Mouse (Mus musculus) thymus, adult 2 months (tissue): ENCODE data around the gene Zcchc24. TPM values are rescaled to one million over a fixed set of nuclear protein-coding genes. Genes with fewer than 3 reads are reported as not detected.

ENCODE experiments used
- DNase-seq: peaks from one replicate; pipeline ENCODE4 v3.0.0; 2021
- H3K27ac ChIP-seq: fragments of 200-500 bp; 2 replicates; pipeline ENCODE4 v1.5.1; 2012; ENCODE audit warnings: low read length, control low read depth; ENCODE audit not compliant: control insufficient read depth, insufficient read depth
- H3K27me3 ChIP-seq: fragments of 200-500 bp; 2 replicates; pipeline ENCODE4 v1.6.1; 2012; ENCODE audit warnings: mild to moderate bottlenecking, low read length, moderate library complexity, mixed read lengths; ENCODE audit not compliant: control insufficient read depth, insufficient read depth
- H3K36me3 ChIP-seq: fragments of 200-500 bp; 2 replicates; pipeline ENCODE4 v1.6.1; 2012; ENCODE audit warnings: mild to moderate bottlenecking, low read length, moderate library complexity; ENCODE audit not compliant: control insufficient read depth, insufficient read depth
- H3K4me1 ChIP-seq: fragments of 200-500 bp; replicated peaks from 2 replicates; pipeline ENCODE4 v1.6.1; 2012; ENCODE audit warnings: low read length; ENCODE audit not compliant: control insufficient read depth, insufficient read depth
- H3K4me3 ChIP-seq: fragments of 200-500 bp; 2 replicates; pipeline ENCODE4 v1.5.1; 2012; ENCODE audit warnings: mild to moderate bottlenecking, low read length, control low read depth, moderate library complexity; ENCODE audit not compliant: control insufficient read depth, insufficient read depth
- CTCF ChIP-seq: fragments of 200-500 bp; IDR thresholded peaks from 2 replicates; pipeline ENCODE4 v1.5.1; 2012; ENCODE audit warnings: mild to moderate bottlenecking, control low read depth, low read length, moderate library complexity, borderline replicate concordance; ENCODE audit not compliant: control insufficient read depth, poor library complexity, insufficient read depth; ENCODE audit errors: extremely low read depth
- POLR2A ChIP-seq: fragments of 200-500 bp; IDR thresholded peaks from 2 replicates; pipeline ENCODE4 v1.6.1; 2012; ENCODE audit warnings: mild to moderate bottlenecking, low read length, control low read depth, moderate library complexity; ENCODE audit not compliant: control insufficient read depth, poor library complexity, insufficient read depth; ENCODE audit errors: extremely low read depth
- WGBS: fragments of 180-500 bp; shearing (Covaris S2); methylation state at CpG from one replicate; pipeline ENCODE4 v1.1.7; 2018; 5-methylcytosine and 5-hydroxymethylcytosine counted together
- polyA plus RNA-seq: library from polyadenylated mRNA; depleted of rRNA; stranded (reverse); fragments of >200 nt; gene quantifications from 2 replicates; pipeline ENCODE4 v1.2.3, GENCODE M21; 2012

Gene Zcchc24
- polyA plus RNA-seq, 1 experiment: 26.2 TPM

DNA sequence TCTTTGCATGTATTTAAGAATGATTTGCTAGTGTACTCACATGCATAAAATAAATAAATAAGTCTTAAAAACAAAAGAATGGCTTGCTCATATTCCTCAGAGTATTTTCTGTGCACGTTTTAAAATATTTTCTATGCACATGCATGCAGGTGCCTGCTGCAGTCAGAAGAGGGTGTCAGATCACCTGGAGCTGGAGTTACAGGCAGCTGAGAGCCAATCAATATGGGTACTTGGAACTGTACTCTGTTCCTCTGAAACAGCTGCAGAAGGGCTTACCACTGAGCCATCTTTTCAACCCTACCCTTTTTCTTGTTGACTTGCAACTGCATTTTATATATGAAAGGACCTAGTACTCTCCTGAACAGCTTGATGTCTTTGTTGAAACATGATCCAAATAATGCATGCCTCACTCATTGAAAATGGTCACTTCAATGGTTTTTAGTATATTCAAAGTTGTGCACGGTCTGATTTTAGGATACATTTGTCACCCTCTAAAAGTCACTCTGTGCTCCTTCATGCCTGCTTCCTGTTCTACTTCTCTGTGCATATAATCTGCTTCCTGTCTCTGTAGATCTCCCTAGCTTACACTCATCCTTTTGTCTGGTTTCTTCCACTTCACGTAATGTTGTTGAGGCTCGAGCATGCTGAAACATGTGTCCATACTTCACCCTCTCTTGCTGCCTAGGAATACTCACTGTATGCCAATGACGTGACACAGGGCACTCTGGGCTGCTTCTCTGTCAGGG, 47.7 kb downstream of the Zcchc24 start:
- Histone ChIP-seq H3K4me1 (peaks cover 72% of the 10 kb centered on the region), H3K27me3 (no peaks in the 10 kb centered on the region), H3K4me3 (no peak overlapping the region), H3K27ac (peak overlapping the region; percentile 100), H3K36me3 (no peaks in the 10 kb centered on the region)
- WGBS: 18% methylated on average over 5 of the region's 5 CpGs
- TF ChIP-seq POLR2A (no peak), CTCF (no peak)
- peak; percentile 45 for DNase-seq

DNA sequence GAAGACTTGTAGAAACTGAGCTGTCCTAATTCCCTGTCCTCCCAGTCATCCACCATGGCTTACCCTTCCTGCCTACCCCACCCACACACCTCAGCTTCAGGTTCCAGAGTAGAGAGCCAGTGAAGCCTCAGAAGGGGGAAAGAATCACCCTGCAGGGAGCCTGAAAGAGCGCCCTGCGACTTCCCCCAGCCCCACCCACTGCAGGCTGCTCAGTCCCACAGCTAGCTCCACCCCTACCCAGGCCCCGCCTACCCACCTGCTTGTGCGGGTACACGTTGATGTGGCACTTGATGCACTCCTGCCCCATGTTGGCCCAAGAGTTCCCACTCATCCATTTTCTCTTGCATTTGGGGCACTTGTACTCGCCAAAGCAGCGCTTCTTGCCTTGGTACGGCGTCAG, 49.5 kb downstream of the Zcchc24 start:
- 43% methylated on average over 9 of the region's 9 CpGs for WGBS
- peak; percentile 94 for DNase-seq
- Histone ChIP-seq H3K27ac (peak overlapping the region; percentile 100), H3K36me3 (no peaks in the 10 kb centered on the region), H3K4me3 (peak overlapping the region; percentile 49), H3K4me1 (peaks cover 59% of the 10 kb centered on the region), H3K27me3 (no peaks in the 10 kb centered on the region)
- TF ChIP-seq POLR2A (peak; percentile 83), CTCF (no peak)

GRCm38 (mm10) chr14:25718471-25718870, 50.4 kb downstream of the Zcchc24 start:
- H3K27ac ChIP-seq: peak overlapping the region; percentile 100
- 0% methylated on average over 2 of the region's 2 CpGs for WGBS

DNA sequence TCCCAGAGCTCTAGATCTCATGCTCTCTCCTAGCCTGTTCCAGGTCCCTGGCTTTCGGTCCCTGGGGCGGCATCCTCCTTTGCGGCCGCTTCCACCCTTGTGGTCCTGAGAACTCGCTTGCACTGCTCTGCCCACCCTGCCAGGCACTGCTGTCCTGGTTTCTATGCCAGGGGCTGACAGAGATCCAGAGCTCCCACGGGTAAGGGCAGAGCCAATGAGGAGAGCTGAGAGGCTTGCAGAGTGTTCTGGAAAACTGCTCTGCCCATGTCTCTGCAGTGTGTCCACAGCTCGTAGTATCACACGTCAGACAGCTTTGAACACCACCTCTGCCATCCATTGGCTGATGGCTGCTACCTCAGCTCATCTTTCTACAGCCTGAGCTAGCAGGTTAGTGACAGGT, 51.1 kb downstream of the Zcchc24 start:
- peak overlapping the region; percentile 89 for H3K27ac ChIP-seq
- 72% methylated on average over 8 of the region's 8 CpGs for WGBS
- H3K36me3 ChIP-seq: no peaks in the 10 kb centered on the region
- no peak for DNase-seq
- peaks cover 50% of the 10 kb centered on the region for H3K4me1 ChIP-seq
- H3K27me3 ChIP-seq: no peaks in the 10 kb centered on the region
- H3K4me3 ChIP-seq: no peak overlapping the region
- TF ChIP-seq CTCF: no peak
- TF ChIP-seq POLR2A: no peak

More at GRCm38 (mm10) chr14:25718471-25718870, 50.4 kb downstream of the Zcchc24 start:
- Histone ChIP-seq H3K4me1 (peaks cover 55% of the 10 kb centered on the region), H3K27me3 (no peaks in the 10 kb centered on the region), H3K36me3 (no peaks in the 10 kb centered on the region), H3K4me3 (peak overlapping the region; percentile 49)
- TF ChIP-seq POLR2A (no peak), CTCF (no peak)
- peak; percentile 81 for DNase-seq

DNA sequence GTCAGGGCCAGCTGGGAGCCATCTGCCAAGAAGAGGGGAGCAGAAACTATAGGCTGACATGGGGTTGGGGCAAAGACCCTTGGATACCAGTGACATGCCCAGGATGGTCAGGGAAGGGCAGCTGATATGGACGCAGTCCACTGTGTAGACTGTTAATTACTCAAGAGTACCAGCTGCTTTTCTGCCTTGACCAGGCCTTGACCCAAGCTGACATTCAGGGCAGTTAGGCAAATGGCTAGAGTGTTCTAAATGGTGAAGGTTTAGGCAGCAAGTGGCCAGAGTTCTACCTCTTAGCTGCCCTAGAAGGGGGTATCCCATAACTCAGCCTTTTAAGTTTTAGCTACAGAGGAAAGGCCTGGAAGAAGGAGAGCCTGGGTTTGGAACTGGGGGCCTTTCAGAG, 52.3 kb downstream of the Zcchc24 start:
- TF ChIP-seq CTCF (no peak), POLR2A (no peak)
- DNase-seq: no peak
- H3K4me3 ChIP-seq: no peak overlapping the region
- H3K4me1 ChIP-seq: peaks cover 39% of the 10 kb centered on the region
- WGBS: 100% methylated on average over 1 of the region's 1 CpGs
- H3K27ac ChIP-seq: no peak overlapping the region
- no peaks in the 10 kb centered on the region for H3K36me3 ChIP-seq
- no peaks in the 10 kb centered on the region for H3K27me3 ChIP-seq

DNA sequence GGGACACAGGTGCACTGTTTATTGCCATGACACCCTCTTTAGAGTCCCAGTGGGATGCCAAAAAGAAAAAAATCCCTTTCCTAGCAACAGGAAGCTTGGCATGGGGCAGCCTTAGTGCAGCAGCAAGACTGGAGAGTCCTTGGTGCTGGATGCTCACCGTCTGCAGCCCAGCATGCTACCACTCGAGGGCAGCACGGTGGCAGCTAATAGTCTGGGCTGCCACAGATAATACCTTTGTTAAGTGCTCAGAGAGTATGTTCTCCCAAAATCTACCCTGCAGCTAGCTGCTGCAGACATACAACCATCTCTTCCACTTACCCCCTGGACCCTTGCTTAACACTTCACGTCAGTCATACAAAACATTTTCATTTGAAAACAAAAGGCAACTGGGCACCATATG, 55.4 kb downstream of the Zcchc24 start:
- 52% methylated on average over 4 of the region's 4 CpGs for WGBS
- Histone ChIP-seq H3K4me1 (peaks cover 25% of the 10 kb centered on the region), H3K36me3 (no peaks in the 10 kb centered on the region), H3K27me3 (no peaks in the 10 kb centered on the region), H3K27ac (no peak overlapping the region), H3K4me3 (no peak overlapping the region)
- DNase-seq: peak; percentile 48
- TF ChIP-seq POLR2A: no peak
- peak; percentile 74; the same call in 1 of the 2 replicates for TF ChIP-seq CTCF

DNA sequence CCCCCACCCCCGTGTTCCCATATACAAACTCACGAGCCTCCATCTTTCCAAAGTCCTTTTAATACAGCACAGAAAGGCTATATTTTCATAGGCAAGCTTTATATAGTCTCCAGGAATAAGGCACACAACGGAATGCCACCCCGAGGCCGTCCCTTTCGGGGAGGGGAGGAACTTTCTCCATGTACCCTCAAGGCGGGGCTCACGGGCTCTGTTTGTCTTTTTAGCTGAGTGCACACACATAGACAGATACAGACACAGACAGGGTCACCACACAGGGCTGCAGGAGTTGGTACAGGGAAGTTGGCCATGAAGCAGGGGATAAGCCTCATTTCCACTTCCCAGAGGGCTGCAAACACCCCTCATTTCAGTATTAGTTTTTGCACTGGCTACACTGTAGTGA, 57.2 kb downstream of the Zcchc24 start:
- Histone ChIP-seq H3K4me1 (peaks cover 16% of the 10 kb centered on the region), H3K36me3 (no peaks in the 10 kb centered on the region), H3K27ac (no peak overlapping the region), H3K4me3 (no peak overlapping the region), H3K27me3 (no peaks in the 10 kb centered on the region)
- no peak for DNase-seq
- TF ChIP-seq CTCF: no peak
- no peak for TF ChIP-seq POLR2A
- 93% methylated on average over 8 of the region's 8 CpGs for WGBS
